Comparison of ENCODE assay signal across 8 mouse cellular contexts in genomic region chr11:69914372-69914764, GRCm38 (mm10). TPM values are rescaled to one million over a fixed set of nuclear protein-coding genes. Genes with fewer than 3 reads are reported as not detected.
DNase-seq lines count a peak whose midpoint lies in the region; ATAC-seq and TF ChIP-seq lines count a peak whose summit lies in the region.

No protein-coding gene starts in this region.

- H3K36me3 ChIP-seq in lung, postnatal 0 days (ENCODE audit: insufficient read depth, low read length) = peaks cover 52% of the 10 kb centered on the region
- peaks cover 40% of the 10 kb centered on the region for H3K36me3 ChIP-seq in embryonic facial prominence, embryonic 11.5 days (replicated peaks; ENCODE audit: control insufficient read depth, insufficient read depth, low read depth, low read length)
- H3K36me3 ChIP-seq in intestine, embryonic 16.5 days (ENCODE audit: control insufficient read depth, insufficient read depth, low read length) = peaks cover 40% of the 10 kb centered on the region
- peaks cover 67% of the 10 kb centered on the region for H3K36me3 ChIP-seq in midbrain, postnatal 0 days (ENCODE audit: insufficient read depth, low read length)

- no peaks in the 10 kb centered on the region for H3K27me3 ChIP-seq in lung, postnatal 0 days (replicated peaks; ENCODE audit: insufficient read depth, low read length)
- no peaks in the 10 kb centered on the region for H3K27me3 ChIP-seq in embryonic facial prominence, embryonic 11.5 days (ENCODE audit: control insufficient read depth, insufficient read depth, low read length)
- H3K27me3 ChIP-seq in intestine, embryonic 16.5 days (replicated peaks; ENCODE audit: control insufficient read depth, insufficient read depth, low read length) = no peaks in the 10 kb centered on the region
- no peaks in the 10 kb centered on the region for H3K27me3 ChIP-seq in midbrain, postnatal 0 days (ENCODE audit: insufficient read depth, low read length)

- ATAC-seq in lung, postnatal 0 days = no peak
- no peak; the same call in 1 of the 2 replicates for ATAC-seq in embryonic facial prominence, embryonic 11.5 days (replicated peaks; ENCODE audit: insufficient number of reproducible peaks, low FRiP score, low TSS enrichment, low read depth)
- ATAC-seq in intestine, embryonic 16.5 days = no peak; the same call in 1 of the 2 replicates
- ATAC-seq in midbrain, postnatal 0 days (ENCODE audit: low FRiP score) = 0 out of 2 replicates have a peak, but pooled peaks have one; percentile 6

- peaks cover 15% of the 10 kb centered on the region; the same call in 1 of the 2 replicates for H3K4me1 ChIP-seq in lung, postnatal 0 days (ENCODE audit: insufficient read depth, low read depth, low read length)
- H3K4me1 ChIP-seq in embryonic facial prominence, embryonic 11.5 days (ENCODE audit: control insufficient read depth, insufficient read depth, low read length) = peaks cover 10% of the 10 kb centered on the region
- H3K4me1 ChIP-seq in intestine, embryonic 16.5 days (ENCODE audit: control insufficient read depth, insufficient read depth, low read length) = peaks cover 30% of the 10 kb centered on the region
- peaks cover 9% of the 10 kb centered on the region for H3K4me1 ChIP-seq in midbrain, postnatal 0 days (ENCODE audit: insufficient read depth, low read length)

- TF ChIP-seq CTCF in lung, postnatal 0 days (IDR thresholded peaks at IDR 0.05) = no peak
- no peak for TF ChIP-seq CTCF in midbrain, postnatal 0 days (IDR thresholded peaks at IDR 0.05)

- H3K27ac ChIP-seq in lung, postnatal 0 days (ENCODE audit: low read length) = peak overlapping the region; percentile 86
- H3K27ac ChIP-seq in embryonic facial prominence, embryonic 11.5 days (replicated peaks; ENCODE audit: low read depth, low read length) = peak overlapping the region; percentile 72
- peak overlapping the region; percentile 84 for H3K27ac ChIP-seq in intestine, embryonic 16.5 days (ENCODE audit: low read length)
- H3K27ac ChIP-seq in midbrain, postnatal 0 days (ENCODE audit: low read depth, low read length) = peak overlapping the region; percentile 87

- peak; percentile 41 for DNase-seq in lung, postnatal 0 days (ENCODE audit: low spot score)
- DNase-seq in lung, postnatal 25 days (ENCODE audit: low spot score) = no peak
- peak; percentile 53 for DNase-seq in embryonic facial prominence, embryonic 11.5 days (ENCODE audit: low spot score)
- no peak for DNase-seq in midbrain, postnatal 0 days (ENCODE audit: low spot score)
- no peak for DNase-seq in spleen, adult 12 weeks (ENCODE audit: low spot score)
- no peak for DNase-seq in right cerebral cortex, postnatal 4 days
- DNase-seq in gastrocnemius, adult 8-10 months (ENCODE audit: low spot score in 2 of 2) = no peak

- 5% methylated on average over 17 of the region's 17 CpGs for WGBS in lung, postnatal 0 days
- WGBS in embryonic facial prominence, embryonic 11.5 days = 2% methylated on average over 17 of the region's 17 CpGs
- WGBS in intestine, embryonic 16.5 days = under 1% methylated on average over 17 of the region's 17 CpGs
- 1% methylated on average over 17 of the region's 17 CpGs for WGBS in midbrain, postnatal 0 days

- H3K9ac ChIP-seq in lung, postnatal 0 days (replicated peaks; ENCODE audit: low read depth) = peak overlapping the region; percentile 90
- peak overlapping the region; percentile 91 for H3K9ac ChIP-seq in embryonic facial prominence, embryonic 11.5 days (replicated peaks; ENCODE audit: low read length)
- peak overlapping the region; percentile 91 for H3K9ac ChIP-seq in intestine, embryonic 16.5 days (ENCODE audit: low read depth, low read length)
- H3K9ac ChIP-seq in midbrain, postnatal 0 days (replicated peaks; ENCODE audit: low read length, poor library complexity, severe bottlenecking) = peak overlapping the region; percentile 82

- H3K4me3 ChIP-seq in lung, postnatal 0 days (ENCODE audit: low read depth, low read length) = peak overlapping the region; percentile 70
- peak overlapping the region; percentile 86 for H3K4me3 ChIP-seq in embryonic facial prominence, embryonic 11.5 days (ENCODE audit: low read depth, low read length)
- H3K4me3 ChIP-seq in intestine, embryonic 16.5 days (ENCODE audit: low read length) = peak overlapping the region; percentile 79
- peak overlapping the region; percentile 79 for H3K4me3 ChIP-seq in midbrain, postnatal 0 days (ENCODE audit: low read depth, low read length)

- no peak for TF ChIP-seq EP300 in lung, postnatal 0 days (IDR thresholded peaks at IDR 0.05)

- H3K9me3 ChIP-seq in lung, postnatal 0 days (ENCODE audit: low read length) = no peaks in the 10 kb centered on the region
- no peaks in the 10 kb centered on the region for H3K9me3 ChIP-seq in embryonic facial prominence, embryonic 11.5 days (replicated peaks; ENCODE audit: control insufficient read depth, low read length)
- no peaks in the 10 kb centered on the region for H3K9me3 ChIP-seq in intestine, embryonic 16.5 days (ENCODE audit: control insufficient read depth, low read length)
- H3K9me3 ChIP-seq in midbrain, postnatal 0 days (ENCODE audit: low read length) = no peaks in the 10 kb centered on the region

- H3K4me2 ChIP-seq in lung, postnatal 0 days (replicated peaks; ENCODE audit: low read depth, low read length) = peak overlapping the region; percentile 98
- peak overlapping the region; percentile 98 for H3K4me2 ChIP-seq in embryonic facial prominence, embryonic 11.5 days (ENCODE audit: low read depth, low read length)
- H3K4me2 ChIP-seq in intestine, embryonic 16.5 days (ENCODE audit: low read depth, low read length) = peak overlapping the region; percentile 94
- peak overlapping the region; percentile 97 for H3K4me2 ChIP-seq in midbrain, postnatal 0 days (ENCODE audit: low read depth, low read length, poor library complexity, severe bottlenecking)

RNA-seq across cellular contexts. Expression of gene Gps2, which starts 0.7 kb away (rescaled TPM):
- polyA plus RNA-seq in lung, postnatal 0 days (2015; fragmentation: Nextera tagmentation; extraction: Ambion mirVana) = 53.0 and 59.1 TPM in 2 replicates
- polyA plus RNA-seq in embryonic facial prominence, embryonic 11.5 days (2014; fragmentation: Nextera tagmentation; extraction: Ambion mirVana) = 76.2 and 81.8 TPM in 2 replicates
- polyA plus RNA-seq in intestine, embryonic 16.5 days (2015; fragmentation: Nextera tagmentation; extraction: Ambion mirVana) = 60.0 and 63.8 TPM in 2 replicates
- 45.8 and 47.6 TPM in 2 replicates for total RNA-seq in midbrain, postnatal 0 days (2014; rRNA removed)
- 60.3 and 64.3 TPM in 2 replicates for polyA plus RNA-seq in midbrain, postnatal 0 days (2015; fragmentation: Nextera tagmentation; extraction: Ambion mirVana)
- 10 to 100 TPM; 38.6 to 53.2 (median 50.3) TPM for total RNA-seq in gastrocnemius, adult 8-10 months (2022)

RNA-seq across cellular contexts. Expression of gene Eif5a, which starts 7.4 kb away (rescaled TPM):
- polyA plus RNA-seq in lung, postnatal 0 days (2015; fragmentation: Nextera tagmentation; extraction: Ambion mirVana) = 758 and 815 TPM in 2 replicates
- polyA plus RNA-seq in embryonic facial prominence, embryonic 11.5 days (2014; fragmentation: Nextera tagmentation; extraction: Ambion mirVana) = 2,030 and 2,067 TPM in 2 replicates
- polyA plus RNA-seq in intestine, embryonic 16.5 days (2015; fragmentation: Nextera tagmentation; extraction: Ambion mirVana) = 1,478 and 1,683 TPM in 2 replicates
- 452 and 486 TPM in 2 replicates for total RNA-seq in midbrain, postnatal 0 days (2014; rRNA removed)
- polyA plus RNA-seq in midbrain, postnatal 0 days (2015; fragmentation: Nextera tagmentation; extraction: Ambion mirVana) = 1,054 and 1,096 TPM in 2 replicates
- total RNA-seq in gastrocnemius, adult 8-10 months (2022) = 100 to 1,000 TPM; 443 to 477 (median 467) TPM

RNA-seq across cellular contexts. Expression of gene Neurl4, which starts 13.5 kb away (rescaled TPM):
- 3.8 and 3.9 TPM in 2 replicates for polyA plus RNA-seq in lung, postnatal 0 days (2015; fragmentation: Nextera tagmentation; extraction: Ambion mirVana)
- 11.5 and 13.8 TPM in 2 replicates for polyA plus RNA-seq in embryonic facial prominence, embryonic 11.5 days (2014; fragmentation: Nextera tagmentation; extraction: Ambion mirVana)
- polyA plus RNA-seq in intestine, embryonic 16.5 days (2015; fragmentation: Nextera tagmentation; extraction: Ambion mirVana) = 7.1 and 10.1 TPM in 2 replicates
- 112 and 118 TPM in 2 replicates for total RNA-seq in midbrain, postnatal 0 days (2014; rRNA removed)
- 15.2 and 16.7 TPM in 2 replicates for polyA plus RNA-seq in midbrain, postnatal 0 days (2015; fragmentation: Nextera tagmentation; extraction: Ambion mirVana)
- 10 to 100 TPM; 21.6 to 31.3 (median 25.5) TPM for total RNA-seq in gastrocnemius, adult 8-10 months (2022)

RNA-seq across cellular contexts. Expression of gene 2810408A11Rik, which starts 13.6 kb away (rescaled TPM):
- polyA plus RNA-seq in lung, postnatal 0 days (2015; fragmentation: Nextera tagmentation; extraction: Ambion mirVana) = 6.4 and 7.0 TPM in 2 replicates
- 17.6 and 20.7 TPM in 2 replicates for polyA plus RNA-seq in embryonic facial prominence, embryonic 11.5 days (2014; fragmentation: Nextera tagmentation; extraction: Ambion mirVana)
- polyA plus RNA-seq in intestine, embryonic 16.5 days (2015; fragmentation: Nextera tagmentation; extraction: Ambion mirVana) = 4.7 and 5.4 TPM in 2 replicates
- total RNA-seq in midbrain, postnatal 0 days (2014; rRNA removed) = 3.3 and 8.7 TPM in 2 replicates
- 4.8 and 6.2 TPM in 2 replicates for polyA plus RNA-seq in midbrain, postnatal 0 days (2015; fragmentation: Nextera tagmentation; extraction: Ambion mirVana)
- 1 to 10 TPM in 1 of 4 experiments, under 1 TPM in 3; 0.22 to 1.1 (median 0.57) TPM for total RNA-seq in gastrocnemius, adult 8-10 months (2022)

RNA-seq across cellular contexts. Expression of gene Acap1, which starts 19.0 kb away (rescaled TPM):
- polyA plus RNA-seq in lung, postnatal 0 days (2015; fragmentation: Nextera tagmentation; extraction: Ambion mirVana) = 1.5 and 1.7 TPM in 2 replicates
- 0.56 and 0.60 TPM in 2 replicates for polyA plus RNA-seq in embryonic facial prominence, embryonic 11.5 days (2014; fragmentation: Nextera tagmentation; extraction: Ambion mirVana)
- 4.2 and 5.2 TPM in 2 replicates for polyA plus RNA-seq in intestine, embryonic 16.5 days (2015; fragmentation: Nextera tagmentation; extraction: Ambion mirVana)
- 0.66 TPM in 1 of 2 replicates, not detected in the other for total RNA-seq in midbrain, postnatal 0 days (2014; rRNA removed)
- 0.14 TPM in 1 of 2 replicates, not detected in the other for polyA plus RNA-seq in midbrain, postnatal 0 days (2015; fragmentation: Nextera tagmentation; extraction: Ambion mirVana)
- under 1 TPM in 3 of 4 experiments, not detected in 1; 0.15 to 0.21 (median 0.19) TPM for total RNA-seq in gastrocnemius, adult 8-10 months (2022)

Comparison
In these comparisons a context has a peak if more than half of its experiments do, and no peak if none do; other contexts are left out.
1. DNase-seq: peak in lung, postnatal 0 days (single experiment) and embryonic facial prominence, embryonic 11.5 days (single experiment); none in lung, postnatal 25 days (single experiment), midbrain, postnatal 0 days (single experiment), spleen, adult 12 weeks (single experiment), right cerebral cortex, postnatal 4 days (single experiment) and gastrocnemius, adult 8-10 months (0 of 2).
2. Peak in every context shown above with its lines, with median percentiles within 50 percentile points of each other: H3K27ac ChIP-seq, H3K4me2 ChIP-seq, H3K4me3 ChIP-seq and H3K9ac ChIP-seq.